Mouse (Mus musculus): Measurements from ENCODE around the gene Zfhx3.

Zfhx3 gene

GRCm38 (mm10) chr8:108842307-108842706 lies 899.9 kb downstream of the Zfhx3 start:
- DNase-seq (ENCODE audit: low read depth, low spot score), result no peak

- DNase-seq (ENCODE audit: low read depth, low spot score), result no peak
These were observed 903.7 kb downstream of the Zfhx3 start for GRCm38 (mm10) chr8:108846174-108846573.

- DNase-seq (ENCODE audit: low read depth, low spot score), result no peak
These were observed 904.4 kb downstream of the Zfhx3 start for GRCm38 (mm10) chr8:108846827-108847226.

- DNase-seq (ENCODE audit: low read depth, low spot score), result no peak
These were observed 904.9 kb downstream of the Zfhx3 start for GRCm38 (mm10) chr8:108847356-108847755.

DNA sequence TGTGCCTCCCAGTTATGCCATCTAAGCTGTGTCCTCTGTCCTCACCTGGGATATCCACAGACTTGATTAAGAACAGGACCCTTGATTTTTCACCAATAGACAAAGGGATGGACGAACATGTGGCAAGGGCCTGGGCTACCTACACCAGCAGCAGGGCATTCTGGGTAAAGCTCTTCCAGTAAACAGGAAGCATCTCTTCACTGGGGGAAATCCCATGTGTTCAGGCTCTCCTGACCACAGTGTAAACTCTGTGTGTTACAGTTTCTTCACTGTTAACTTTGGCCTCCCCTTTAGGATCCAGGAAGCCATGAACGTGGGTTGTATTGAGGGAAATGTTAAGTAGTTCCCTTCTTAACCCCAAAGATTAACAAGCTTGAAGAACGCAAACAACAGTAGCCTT lies 906.0 kb downstream of the Zfhx3 start:
- no peak for DNase-seq (ENCODE audit: low read depth, low spot score)

DNA sequence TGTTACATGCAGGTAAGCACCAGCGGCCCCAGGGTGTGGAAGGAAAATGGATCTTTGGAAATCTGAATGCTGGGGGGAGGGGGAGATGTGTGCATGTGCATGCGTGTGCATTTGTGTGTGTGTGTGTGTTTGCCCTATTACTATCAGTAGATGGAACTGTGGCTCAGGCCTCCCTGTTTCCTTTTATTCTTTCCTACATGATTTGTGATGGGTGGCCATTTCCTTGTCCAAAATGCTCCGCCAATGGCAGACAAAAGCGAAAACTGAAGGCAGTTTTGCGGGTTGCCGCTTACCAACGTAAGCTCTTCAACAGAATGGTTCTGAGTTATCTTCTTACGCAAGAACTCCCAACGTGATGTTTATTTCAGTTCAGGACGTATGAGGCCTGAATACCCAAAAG lies 910.6 kb downstream of the Zfhx3 start:
- no peak for DNase-seq (ENCODE audit: low read depth, low spot score)

DNA sequence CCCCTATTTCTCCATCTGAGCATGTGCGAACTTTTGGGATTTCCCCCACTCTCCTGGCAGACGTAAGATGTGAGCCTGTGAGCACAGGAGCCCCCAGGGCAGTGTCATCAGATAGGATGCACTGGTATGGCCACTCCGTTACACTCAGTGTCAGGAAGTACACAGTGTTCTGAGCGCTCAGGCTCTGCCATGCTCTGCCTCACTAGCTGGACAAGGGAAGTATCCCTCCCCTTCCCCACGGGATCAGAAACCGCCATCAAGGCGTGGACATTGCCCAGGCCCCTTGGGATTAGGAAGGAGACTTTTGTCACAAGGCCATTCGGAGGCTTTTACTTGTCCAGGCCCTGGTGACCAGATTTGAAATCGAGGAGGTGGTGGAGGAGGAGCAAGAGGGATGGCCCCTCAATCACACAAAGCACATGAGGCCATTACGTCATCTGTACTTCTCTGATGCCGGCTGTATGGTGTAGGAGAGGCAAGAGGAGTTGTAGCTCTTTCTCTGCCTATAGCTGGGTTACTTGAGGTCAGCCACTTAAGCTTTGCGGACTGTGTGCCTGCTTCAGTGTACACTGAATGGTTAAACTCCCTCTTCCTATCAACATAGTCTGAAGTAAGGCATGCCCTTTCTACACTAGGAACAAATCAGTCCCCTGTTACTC lies 912.1 kb downstream of the Zfhx3 start:
- no peak for DNase-seq (ENCODE audit: low read depth, low spot score)

DNA sequence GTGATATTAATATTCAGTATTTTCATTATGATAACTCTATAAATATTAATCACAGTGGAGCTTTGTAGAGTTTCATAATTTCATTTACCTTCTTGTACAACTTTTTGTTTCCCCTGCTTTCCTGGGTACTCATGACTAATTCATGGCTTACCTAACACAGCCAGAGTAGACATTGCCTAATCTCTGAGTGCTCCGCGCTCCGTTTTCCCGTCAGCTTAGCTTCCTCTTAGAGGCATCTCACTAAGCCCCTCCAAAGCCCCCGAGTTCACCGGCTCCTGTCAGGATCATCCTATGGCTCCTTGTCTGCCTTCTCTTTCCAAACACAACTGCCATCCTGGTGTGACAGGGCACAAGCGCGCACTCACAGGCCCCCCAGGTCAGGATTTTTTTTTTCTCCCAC lies 916.6 kb downstream of the Zfhx3 start:
- DNase-seq (ENCODE audit: low read depth, low spot score), result no peak

DNA sequence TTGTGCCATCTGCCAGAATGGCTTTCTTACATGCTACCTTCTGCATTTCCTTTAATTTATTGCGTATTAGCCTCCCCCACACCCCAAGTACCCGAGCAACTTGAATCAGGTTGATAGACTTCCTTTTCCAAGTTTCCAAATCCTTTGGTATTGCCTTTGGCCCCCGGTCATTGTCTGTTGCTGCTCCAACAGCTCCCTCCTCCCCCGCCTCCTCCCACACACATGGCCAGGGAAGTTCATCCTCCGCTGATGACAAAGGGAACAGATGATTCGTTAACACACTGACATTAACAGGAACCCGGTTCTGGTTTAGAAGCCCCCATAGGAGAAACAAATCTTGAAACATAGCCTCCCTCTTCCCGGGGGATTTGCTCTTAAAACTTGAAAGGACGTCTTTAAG lies 917.5 kb downstream of the Zfhx3 start:
- DNase-seq (ENCODE audit: low read depth, low spot score), result no peak

GRCm38 (mm10) chr8:108863440-108863839 lies 921.0 kb downstream of the Zfhx3 start:
- no peak for DNase-seq (ENCODE audit: low read depth, low spot score)

DNA sequence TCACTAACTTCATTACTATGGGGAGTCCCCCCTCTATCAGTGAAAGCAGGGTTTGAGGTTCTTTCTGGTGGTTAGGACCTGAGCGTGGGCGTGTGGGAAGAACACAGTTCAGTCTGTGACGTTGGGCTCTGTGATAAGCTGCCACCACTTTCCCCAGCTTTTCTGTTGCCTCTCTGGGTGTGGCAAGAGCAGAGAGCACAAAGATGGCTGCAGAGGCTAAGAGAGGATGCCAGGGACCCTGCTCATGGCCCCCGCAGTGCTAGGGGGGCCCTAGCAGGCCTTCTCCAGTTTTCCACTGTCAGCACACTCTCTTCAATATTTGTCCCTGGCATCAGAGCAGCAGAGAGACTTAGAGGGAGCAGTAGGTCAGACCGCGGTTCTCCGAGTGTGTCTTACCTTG lies 924.0 kb downstream of the Zfhx3 start:
- DNase-seq (ENCODE audit: low read depth, low spot score), result no peak

DNA sequence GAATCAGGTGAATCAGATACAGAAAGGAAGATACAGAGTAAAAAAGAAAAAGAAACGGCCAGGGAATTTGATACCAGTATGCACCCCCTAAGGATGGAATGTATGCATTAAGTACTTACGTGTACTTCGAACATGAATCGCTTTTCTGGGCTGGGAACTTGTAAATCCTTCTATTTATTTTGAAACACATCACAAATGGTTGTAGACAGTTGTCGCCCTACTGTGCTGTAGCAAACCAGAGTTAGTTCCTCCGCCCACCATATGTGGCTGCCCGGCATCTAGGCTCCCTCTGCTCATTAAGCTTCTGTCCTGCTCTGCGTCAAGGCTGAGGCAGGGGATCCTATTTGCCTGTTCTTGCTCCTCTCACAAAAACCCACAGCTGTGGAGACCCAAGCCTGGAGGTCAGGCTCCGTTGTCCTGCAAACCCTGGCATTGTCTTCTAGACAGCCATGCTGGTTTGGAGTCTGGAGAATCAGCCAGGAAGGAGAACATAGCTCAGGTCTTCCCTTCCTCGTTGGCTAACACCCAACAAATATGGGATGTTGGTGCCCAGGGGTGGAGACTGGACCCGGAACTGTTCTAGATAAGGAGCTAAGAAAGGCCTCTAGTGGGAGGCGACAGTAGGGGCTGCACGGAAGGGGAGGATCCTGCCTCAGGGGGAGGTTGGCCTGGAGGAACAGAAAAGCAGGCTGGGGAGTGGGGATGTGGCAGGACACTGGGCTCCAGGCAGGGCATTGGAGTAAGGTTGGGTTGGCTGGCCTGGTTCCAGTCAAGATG lies 925.2 kb downstream of the Zfhx3 start:
- DNase-seq (ENCODE audit: low read depth, low spot score), result no peak

- DNase-seq (ENCODE audit: low read depth, low spot score), result no peak
These were observed 926.0 kb downstream of the Zfhx3 start for GRCm38 (mm10) chr8:108868259-108869090.

DNA sequence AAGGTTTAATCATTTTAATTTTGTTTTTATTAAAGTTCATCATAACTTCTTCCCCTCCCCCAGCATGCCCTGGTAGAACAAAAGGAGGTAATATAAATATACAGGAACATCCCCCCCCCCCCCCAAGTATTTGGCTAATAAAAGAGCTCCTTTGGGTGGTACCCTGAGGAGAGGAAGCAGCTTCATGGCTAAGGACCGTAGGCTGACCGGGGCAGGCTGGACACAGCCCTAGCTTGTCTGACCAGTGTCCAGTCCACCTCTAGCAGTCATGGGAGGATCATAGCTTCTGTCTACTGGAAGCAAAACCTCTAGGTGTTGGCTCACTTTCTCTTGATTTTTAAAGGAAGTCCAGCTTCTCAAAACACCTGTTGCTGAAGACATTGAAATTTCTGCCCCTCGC lies 927.0 kb downstream of the Zfhx3 start:
- DNase-seq (ENCODE audit: low read depth, low spot score), result no peak

GRCm38 (mm10) chr8:108869935-108870334 lies 927.5 kb downstream of the Zfhx3 start:
- DNase-seq (ENCODE audit: low read depth, low spot score), result no peak

- DNase-seq (ENCODE audit: low read depth, low spot score), result no peak
These were observed 927.9 kb downstream of the Zfhx3 start for GRCm38 (mm10) chr8:108870371-108870770.

- no peak for DNase-seq (ENCODE audit: low read depth, low spot score)
These were observed 933.3 kb downstream of the Zfhx3 start for GRCm38 (mm10) chr8:108875722-108876121.

DNA sequence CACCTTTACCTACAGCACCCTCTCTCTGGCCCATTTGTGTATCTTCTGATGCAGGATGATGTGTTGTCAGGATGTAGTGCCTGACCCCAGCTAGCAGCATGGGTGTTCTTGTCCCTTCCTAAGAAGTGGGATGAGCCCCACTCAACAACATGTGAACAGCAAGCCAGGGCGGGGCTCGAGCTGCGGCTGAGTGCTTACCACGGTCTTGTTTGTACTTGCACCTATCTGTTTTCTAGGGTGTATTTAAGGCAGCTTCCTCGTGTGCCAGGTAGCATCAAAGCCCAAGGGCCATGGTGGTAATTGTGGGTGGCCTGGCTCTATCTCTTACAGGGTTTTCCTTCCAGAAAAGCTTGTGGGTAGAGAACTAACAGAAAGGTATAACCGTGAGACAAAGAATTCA lies 937.7 kb downstream of the Zfhx3 start:
- no peak for DNase-seq (ENCODE audit: low read depth, low spot score)

DNA sequence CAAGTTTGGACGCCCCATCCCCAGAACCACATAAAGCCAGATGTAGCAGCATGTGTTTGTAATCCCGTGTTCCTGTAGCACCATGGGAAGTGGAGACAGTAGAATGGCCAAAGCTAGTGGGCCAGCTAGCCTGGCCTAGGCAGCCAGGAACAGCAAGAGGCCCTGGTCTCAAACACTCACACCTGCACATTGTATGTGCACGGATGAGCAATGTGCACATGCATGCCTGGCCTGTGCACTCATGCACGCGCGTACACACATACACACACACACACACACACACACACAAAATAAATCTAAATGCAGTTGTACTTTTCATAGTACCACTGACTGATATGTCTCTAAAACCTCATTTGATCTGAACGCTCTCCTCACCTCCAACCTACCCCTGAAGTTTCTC lies 938.9 kb downstream of the Zfhx3 start:
- DNase-seq (ENCODE audit: low read depth, low spot score), result no peak

- DNase-seq (ENCODE audit: low read depth, low spot score), result no peak
These were observed 939.6 kb downstream of the Zfhx3 start for GRCm38 (mm10) chr8:108882073-108882472.

DNA sequence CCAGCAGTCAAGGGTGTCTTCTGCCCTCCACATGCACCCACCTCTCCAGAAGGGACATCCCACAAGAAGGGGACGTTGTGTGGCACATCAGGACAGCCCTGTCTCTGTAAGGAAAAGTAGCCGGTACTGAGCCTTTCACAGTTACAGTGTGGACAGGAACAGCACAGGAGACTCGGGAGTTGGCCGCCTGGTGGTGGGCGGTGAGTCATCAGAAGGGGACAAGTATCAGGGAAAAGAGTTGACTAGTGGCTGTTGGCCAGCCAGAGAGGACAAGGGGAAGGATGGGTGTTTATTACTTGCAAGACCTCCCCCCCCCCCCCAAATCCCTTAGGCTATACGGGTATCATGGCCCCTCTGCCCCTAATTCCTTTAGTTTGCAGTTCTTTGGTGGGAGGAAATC lies 940.9 kb downstream of the Zfhx3 start:
- DNase-seq (ENCODE audit: low read depth, low spot score), result no peak

DNA sequence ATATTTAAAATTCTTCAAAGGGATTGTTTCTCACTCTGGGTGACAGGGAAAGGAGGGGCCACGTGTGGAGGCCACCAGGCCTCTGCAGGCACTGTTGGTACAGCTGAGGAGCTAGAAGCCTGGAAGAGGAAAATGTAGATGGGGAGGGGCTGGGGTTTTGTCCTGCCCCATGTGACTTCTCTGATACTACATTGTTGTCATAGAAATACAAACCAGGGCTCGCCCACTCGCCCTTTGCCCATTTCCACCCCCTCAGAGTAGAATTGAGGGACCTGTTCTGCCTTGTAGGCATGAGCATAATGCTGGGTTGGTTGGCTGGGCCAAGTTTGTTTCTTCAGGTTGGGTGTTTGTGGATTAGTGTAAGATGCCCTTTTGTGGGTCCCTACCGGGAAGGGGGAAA lies 942.5 kb downstream of the Zfhx3 start:
- DNase-seq (ENCODE audit: low read depth, low spot score), result no peak

DNA sequence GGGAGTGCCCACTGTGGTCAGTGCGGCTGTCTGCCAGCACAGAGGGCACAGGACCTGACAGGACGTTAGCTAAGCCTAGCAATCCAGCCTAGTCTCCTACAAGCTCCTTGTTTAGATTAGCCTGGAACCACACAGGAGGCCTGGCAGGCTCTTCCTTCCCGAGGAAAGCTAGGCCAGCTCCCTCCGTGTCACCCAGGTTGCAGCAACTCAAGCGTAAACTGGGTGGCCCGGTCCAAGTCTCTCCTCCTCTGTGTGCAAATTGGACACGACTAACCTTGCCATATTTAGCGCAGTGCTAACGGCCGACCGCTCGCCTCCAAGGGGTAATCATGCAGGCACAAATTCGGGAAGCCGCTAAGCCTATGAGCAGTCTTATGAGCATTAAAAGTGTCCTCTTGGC lies 943.0 kb downstream of the Zfhx3 start:
- peak; percentile 87 for DNase-seq (ENCODE audit: low read depth, low spot score)

All from brain, adult 2 months (tissue).